Mouse (Mus musculus): ENCODE data around the gene Basp1.
A peak's percentile ranks its signal among the peaks of the same experiment; 100 is the strongest.
"Not testable (repeated sequence)": the region's sequence is repeated elsewhere in the genome, so short reads cannot be mapped to it uniquely, and the experiment has no call there.

Basp1 gene

DNA sequence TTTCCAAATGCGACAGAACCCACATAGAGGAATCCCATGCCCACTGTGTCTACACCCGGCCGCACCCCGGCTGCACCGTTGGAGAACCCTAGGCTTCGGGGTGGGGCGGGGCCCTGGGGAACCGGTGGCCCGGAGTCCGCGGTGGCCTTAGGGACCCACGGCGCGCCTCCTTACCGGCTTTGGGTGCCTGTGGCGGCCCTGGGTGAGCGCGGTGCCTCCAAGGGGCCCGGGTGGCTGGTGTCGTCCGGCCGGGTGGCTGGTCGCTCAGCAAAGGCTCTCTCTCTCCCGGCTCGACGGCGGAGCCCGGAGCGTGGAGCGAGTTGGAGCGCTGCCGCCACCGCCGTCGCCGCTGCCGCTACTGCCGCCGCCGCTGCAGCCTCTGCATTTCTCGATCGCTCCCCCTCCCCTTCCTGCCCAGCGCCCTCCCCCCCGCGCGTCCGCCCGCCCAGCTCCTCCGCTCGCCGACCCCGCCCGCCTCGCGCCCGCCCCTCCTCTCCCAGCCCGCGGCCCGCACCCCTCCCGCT is at the start of gene Basp1:
Basp1 (minus strand) TSS at position 387 of the 524 bp plus-strand sequence.
- peak; percentile 75 to 82 for DNase-seq

DNA sequence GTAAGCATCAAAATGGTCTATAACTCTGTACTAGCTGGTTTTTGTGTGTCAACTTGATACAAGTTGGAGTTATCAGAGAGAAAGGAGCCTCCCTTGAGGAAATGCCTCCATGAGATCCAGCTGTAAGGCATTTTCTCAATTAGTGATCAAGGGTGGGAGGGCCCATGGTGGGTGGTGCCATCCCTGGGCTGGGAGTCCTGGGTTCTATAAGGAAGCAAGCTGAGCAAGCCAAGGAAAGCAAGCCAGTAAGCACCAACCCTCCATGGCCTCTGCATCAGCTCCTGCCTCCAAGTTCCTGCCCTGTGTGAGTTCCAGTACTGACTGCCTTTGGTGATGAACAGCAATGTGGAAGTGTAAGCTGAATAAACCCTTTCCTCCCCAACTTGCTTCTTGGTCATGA is 49.5 kb upstream of the Basp1 start:
- not testable (repeated sequence) for DNase-seq

DNA sequence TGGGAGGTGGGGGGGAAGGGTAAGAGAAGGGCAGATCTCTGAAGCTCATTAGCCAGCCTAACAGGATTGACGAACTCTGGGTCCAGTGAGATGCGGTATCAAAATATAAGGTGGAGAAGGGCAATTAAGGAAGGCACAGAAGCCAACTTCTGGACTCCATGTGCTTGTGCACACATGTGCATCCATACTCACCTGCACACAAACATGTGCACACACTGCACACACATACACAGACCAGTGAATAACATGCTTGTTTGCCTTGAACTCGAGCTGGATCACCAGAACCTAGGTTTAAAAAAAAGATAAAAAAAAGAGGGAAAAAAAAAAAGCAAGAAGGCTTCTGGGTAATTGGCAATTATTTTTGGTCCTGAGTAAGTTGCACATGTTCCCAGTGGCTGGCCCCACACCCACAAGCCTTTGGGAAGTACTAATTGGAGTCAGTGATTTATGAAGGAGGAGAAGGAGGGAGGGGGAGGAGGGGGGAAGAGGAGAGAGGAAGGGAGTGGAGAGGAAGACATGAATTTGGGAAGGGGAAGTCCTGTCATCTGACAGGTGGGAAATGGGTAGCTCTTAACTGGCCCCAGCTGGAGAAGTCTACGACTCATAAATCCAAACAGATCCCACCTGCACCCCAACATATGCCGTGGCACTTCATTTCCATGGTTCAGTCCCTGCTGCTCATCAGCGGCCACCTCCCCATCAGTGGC is 48.6 kb upstream of the Basp1 start:
- DNase-seq = no peak

DNA sequence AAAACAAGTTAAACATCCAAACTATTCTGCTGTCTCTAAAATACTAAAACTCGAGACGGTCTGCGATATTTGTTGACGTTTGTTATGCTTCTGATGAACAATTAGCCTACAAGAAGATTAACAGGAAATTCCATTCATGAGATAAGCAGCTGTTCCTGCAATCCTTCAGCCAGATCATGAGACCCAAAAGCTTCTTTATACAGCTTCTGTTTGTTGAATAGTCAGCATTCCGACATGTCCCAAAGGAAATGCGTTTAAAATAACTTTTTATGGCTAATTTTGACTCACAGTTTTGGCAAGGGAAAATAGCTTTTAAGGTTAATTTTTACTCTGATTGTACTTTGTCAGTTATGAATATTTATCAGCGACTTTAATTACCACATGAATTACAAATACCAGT is 46.3 kb upstream of the Basp1 start:
- no peak for DNase-seq

DNA sequence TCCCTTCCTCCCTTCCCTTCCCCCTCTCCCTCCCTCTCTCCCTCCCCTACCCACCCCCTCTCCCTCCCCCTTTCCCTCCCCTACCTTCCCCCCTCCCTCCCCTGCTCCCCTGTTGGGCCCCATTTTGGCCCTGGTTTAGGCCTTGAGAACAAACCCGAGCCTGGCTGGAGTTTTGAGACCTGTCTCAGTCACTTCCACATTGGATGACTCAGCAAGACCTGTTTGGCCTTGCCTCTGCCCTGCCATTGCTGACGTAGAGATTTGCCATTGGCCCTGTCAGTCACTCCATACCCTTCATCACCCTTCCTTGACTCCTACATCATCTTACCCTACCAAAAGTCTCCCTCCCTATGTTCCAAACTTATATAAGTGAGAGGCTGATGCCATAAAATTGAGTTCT is 43.9 kb upstream of the Basp1 start:
- no peak for DNase-seq

DNA sequence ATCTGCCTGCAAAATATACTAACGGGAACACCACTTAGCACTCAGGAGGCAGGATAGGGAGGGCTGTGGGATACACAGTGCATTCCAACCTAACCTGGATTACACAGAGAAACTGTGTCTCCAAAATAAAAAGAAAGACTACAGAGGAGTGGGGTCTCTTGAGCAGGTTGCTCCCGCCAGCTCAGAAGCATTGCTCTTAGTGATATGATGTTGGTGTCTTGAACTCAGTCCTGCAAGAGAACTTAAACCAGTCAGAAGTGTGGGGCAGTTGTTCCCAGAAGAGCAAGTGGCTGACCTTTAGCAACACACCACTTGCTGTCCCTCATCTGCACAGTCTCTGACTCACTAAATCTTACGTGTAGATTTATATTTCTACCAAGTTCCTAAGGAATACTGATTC is 40.0 kb upstream of the Basp1 start:
- no peak for DNase-seq

DNA sequence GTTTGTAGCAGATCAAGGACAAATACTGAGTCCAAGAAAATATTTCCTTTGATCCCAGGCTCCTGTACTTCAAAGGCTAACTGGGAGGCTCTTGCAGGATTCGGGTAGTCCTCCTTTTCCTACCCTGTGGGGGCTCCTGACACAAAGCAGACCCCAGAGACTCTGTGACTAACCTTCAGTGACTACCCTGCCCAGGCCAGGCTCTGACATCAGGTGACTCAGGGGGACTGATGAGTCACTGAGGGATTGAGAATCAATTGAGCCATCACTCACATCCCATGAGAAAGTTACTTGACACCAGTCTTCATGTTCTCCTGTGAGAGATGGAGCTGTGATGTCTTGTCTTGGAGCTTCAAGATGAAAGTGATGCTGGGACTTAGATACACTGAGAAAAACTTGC is 35.8 kb upstream of the Basp1 start:
- DNase-seq = no peak

DNA sequence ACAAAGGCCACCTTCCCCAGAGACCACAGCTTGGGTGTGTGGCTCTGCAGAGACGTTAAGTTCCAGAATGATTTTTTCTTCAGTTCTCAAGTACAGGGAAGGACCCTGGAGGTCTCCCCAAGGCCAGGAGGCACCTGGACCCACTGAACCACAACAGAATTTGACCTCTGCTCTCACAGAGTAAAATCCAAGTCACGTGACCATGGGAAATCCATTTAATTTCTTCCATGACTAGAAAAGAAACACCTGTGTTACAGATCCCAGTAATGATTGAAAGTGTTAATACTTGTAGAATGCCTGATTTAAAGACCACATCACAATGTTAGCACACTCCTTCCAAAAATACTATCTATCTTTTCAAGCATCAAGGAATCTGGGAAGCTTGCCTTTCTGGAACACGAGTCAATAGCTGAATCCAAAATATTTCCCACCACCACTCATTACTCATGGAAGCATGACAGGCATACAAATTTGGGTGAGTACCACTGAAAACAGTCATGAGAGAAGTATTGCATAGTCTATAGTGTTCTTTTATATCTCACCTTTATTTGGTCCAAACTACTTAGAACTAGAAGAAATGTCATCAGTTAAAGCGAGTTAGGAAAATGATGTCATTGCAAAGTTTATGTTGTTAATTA is 35.3 kb upstream of the Basp1 start:
- no peak for DNase-seq

DNA sequence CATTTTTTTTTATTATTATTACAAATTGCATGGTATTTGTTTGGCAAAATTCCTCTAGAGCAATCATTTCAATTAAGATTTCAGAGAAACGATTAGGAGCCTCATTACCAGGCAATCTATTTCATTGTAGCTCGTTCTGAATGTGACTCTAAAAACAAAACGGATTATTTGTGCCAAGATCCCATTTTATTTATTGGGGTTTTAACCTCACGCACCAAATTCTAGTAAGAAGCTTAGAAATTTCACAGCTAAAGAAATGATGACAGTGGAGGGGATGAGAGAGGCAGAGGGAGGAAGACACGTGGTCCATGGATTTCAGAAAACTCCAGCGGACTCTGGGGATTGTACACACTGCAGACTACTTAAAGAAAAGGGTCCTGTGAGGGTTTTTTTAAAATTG is 33.6 kb upstream of the Basp1 start:
- DNase-seq = no peak

DNA sequence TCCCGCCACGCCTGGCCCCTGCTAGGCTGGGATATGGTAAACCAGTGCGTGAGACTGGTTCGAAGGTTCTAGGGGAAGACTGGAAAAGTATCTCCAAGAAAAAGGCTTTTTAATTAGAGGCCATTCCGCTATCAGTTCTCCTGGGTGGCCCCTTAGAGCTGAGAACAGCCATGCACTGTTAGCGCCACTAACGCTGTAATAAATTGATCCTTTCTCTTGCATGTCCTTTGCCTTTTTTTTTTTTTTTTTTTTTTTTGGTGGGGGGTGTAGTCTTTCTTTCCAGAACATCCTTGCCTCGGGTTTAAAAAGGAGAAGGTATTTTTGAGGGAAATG is 32.6 kb upstream of the Basp1 start:
- DNase-seq = no peak

DNA sequence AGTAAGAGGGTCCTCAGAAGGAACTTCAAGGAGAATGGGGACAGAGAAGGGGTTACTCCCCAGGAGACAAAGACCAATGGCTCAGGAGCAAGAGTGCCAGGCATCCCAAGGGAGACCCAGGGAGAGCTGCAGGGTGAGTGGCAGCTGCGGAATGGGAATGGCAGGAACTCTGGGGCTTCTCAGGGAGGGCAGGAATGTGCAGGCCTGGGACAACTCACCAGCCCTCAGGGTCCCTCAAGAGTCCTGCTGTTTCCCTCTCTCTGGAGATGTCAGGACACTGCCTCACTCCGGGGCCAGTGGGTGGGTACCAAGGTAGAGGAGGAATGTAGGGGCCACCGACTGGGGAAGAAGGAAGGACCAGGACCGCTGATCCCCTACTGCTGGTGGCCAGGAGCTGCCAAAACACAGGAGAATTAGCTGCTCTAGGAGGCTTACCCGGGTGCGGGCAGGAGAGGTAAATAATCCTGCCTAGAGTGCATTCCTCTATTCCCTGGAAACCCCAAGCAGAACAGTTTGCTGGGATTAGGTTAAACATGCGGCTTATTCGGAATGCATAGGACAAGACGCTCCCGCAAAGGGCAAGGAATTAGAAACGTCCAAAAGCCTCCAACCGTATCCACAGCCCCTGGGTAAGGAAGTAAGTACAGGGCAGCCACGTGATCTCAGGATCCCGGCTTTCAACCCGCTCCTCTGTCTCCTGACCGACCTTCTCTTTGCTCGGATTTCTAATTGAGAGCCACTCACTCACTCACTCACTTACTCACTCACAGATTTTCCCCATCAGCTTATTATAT is 32.0 kb upstream of the Basp1 start:
- DNase-seq = no peak

DNA sequence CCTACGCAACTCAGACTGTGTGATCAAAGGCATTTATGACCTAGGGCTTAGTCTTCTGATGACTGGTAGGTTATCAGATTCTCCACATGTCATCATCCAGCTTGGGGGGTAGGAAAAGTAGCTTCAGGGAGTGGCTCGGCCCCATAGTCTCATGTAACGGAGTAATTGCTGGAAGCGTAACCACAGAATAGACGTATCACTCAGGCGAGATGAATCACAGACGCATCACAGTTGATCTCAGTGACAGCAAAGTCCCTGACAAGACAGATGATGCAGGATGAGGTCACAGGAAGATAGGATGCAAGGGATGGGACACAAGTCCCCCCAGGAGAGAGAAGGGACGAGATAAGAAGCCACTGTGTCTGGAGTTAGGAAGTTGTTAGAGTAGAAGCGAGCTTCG is 30.6 kb upstream of the Basp1 start:
- DNase-seq = no peak

DNA sequence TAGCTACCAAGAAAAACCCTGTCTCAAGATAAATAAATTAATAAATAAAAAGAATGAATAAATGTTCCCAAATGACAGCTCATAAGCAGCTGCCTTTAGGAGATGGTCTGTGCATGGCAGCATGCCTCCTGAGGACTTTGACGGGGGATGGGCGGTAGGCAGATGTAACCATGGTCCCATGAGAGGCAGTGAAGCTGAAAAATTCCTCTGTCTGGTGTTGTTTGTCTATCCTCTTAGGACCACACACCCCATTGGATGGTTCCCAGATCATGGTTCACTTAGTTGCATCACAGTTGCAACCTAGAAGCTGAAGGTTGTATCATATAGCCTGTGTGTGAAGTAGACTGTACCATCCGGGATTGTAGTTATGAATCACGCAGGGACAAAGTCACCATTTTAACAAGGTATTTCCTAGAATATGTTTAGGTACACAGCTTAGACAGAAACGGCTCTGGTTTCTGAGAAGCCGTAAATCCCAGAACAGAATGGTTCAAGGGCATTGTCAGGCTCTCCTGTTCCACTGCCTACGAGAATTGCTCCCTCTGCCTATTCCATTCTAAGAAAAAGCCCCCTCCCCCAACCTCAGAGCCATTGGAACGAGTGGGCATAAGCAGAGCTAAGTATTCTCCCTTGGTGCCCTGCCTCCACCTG is 29.7 kb upstream of the Basp1 start:
- peak in 1 of 2 experiments; percentile 9 for DNase-seq

DNA sequence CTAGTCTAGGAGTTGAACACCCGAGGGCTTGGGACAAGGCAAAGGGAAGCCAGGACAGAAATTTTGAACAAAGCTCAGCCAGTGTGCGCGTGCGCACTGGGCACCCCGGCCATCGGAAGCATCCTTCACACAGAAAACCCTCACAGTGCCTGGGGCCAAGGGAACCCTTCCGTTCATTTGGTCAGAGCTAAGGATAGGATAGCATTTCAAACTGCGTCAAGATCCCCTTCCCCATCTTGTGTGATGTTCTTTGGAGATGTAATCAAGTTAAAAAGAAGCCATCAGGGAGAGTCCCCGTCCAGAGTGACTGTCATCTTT is 28.3 kb upstream of the Basp1 start:
- DNase-seq = no peak

DNA sequence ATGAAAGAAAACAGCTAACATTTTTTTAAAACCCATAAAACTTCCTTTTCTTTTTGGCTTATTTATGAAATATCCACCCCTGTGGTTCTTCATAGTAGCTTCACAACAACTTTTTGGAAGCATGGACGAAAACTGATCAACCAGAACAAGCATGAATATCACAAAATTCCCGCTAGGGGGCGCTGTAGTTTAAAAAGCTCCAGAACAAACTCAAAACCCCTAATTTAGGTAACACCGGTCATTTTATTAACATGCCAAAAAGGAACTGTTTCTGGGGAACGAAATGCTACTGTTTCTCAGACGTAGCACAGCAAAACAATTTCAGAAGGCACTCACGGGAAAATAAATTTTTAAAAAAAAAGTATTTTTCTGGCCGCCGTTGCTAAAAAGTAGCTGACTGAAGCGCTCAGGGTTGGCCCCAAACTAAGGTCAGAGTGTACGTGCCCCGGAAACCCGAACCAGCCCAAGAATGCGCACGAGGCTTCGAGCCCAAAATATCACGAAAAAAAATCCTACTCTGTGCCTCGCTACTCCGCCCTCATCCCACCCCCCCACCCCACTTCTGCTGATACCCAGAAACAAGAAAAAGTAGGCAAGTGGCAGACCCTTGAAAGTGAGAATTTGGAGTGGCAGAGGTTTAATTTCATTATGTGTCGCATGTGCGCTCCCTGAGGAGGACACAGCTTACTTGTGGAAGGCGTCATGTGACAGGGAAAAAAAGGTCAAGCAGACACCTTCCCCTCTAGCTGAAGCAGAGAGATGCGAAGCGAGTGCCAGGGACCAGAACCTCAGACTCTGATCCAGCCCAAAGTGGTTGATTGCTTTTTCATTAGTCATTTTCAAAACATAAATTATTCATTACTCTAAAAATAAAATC is 27.7 kb upstream of the Basp1 start:
- DNase-seq = peak; percentile 87 to 88

DNA sequence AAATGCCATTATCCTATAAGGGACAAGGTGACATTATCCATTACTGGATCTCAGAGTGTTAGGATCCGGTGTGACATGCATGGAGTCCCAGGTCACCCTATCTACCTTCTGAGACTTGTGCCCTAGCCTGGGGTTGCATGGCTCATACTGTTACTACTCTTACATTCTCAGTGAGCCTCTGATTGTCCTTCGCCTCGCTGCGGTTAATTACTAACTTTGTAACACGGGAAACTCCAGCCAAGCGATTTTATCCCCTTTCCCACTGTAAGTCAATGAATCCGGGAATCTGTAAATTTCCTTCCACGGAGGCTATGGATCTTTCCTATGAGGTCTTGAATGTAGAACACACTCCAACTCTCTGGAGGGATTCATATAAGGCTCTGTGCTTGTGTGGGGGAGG is 26.8 kb upstream of the Basp1 start:
- no peak for DNase-seq

DNA sequence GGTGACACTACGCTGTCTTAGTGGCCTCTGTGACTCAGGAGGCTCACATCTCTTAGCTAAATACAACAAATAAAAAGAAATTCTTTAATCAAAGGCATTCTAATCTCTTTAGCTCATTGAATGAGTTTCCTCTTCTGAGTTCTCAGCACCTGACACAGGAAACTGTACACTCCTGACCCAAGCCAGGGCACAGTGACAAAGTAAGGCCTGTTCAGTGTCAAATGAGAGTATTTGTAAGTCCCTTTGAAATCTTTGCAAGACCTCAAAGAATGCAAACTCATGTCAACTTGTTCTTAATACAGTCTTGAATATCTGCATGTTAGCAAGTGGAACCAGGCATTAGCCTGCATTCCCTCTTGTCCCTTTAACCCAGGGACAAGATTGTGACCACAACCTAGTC is 18.8 kb upstream of the Basp1 start:
- no peak for DNase-seq

DNA sequence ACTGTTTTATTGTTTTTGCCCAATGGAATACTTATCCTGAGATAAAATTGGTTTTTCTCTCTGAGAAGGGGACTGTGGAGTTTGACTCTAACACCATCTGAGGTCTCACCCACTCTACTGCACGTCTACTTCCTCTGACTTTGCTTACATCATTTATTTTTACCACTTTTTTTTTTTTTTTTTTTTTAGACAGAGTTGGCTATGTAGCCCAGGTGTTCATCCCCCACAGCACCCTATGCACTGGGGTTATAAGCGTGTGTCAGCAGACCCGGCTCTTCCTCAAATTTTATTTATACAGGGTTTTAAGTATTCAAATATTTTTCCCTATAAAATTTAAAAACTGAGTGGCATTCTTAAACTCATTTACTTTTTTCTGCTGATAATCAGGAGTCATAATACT is 16.6 kb upstream of the Basp1 start:
- no peak for DNase-seq

DNA sequence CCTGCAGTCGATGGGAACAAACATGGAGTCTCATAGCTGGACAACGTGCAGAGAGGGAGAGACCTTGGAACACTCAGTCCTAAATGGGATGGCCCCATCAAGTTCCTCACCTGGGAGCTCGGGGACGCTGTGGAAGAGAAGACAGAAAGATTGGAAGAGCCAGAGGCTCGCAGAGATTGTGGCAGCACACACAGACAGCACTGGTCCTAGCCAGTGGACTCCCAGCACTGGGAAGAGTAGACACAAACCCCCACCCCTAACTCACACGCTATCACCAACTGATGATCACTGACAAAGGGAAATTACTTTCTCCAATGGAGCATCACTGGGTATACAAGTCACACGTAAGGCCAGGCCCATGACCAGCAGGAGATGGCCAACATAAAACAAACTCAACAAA is 15.4 kb upstream of the Basp1 start:
- no peak for DNase-seq

DNA sequence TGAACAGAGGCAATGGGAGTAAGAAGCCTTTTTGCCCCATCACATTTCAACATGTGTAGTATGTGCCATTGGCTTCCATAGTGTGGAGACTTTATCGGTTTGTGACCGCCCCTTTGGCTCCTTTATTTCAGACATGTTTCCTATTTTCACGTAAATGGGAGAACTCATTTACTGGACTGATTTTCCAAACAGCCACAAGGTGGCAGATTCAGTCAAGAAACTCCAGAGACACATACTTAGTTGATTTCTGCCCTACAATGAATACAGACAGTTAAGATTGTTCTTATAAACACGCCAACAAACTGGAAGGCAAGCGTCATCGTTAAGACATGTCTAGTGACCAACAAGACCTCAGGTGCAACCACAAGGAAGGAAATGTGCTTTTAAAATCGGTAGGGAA is 15.0 kb upstream of the Basp1 start:
- peak; percentile 61 to 67 for DNase-seq

DNA sequence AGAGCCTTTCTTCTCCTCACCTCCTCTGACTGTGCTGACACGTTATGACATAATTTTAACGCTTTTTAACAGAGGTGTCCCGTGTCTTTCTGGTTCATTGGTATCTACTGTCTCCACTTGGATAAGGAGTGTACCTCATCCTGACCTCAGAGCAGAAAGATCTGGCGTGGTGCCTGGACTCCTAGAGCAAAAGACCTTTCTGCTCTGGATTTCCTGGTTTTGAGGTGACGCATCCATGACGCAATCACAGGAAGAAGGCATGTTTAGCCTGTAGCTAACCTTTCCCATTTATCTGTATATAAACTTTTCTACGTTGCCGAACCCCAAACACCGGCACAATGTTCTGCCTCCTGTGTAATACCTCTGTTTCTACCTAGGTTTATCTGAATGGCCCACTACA is 6.7 kb upstream of the Basp1 start:
- no peak for DNase-seq

DNA sequence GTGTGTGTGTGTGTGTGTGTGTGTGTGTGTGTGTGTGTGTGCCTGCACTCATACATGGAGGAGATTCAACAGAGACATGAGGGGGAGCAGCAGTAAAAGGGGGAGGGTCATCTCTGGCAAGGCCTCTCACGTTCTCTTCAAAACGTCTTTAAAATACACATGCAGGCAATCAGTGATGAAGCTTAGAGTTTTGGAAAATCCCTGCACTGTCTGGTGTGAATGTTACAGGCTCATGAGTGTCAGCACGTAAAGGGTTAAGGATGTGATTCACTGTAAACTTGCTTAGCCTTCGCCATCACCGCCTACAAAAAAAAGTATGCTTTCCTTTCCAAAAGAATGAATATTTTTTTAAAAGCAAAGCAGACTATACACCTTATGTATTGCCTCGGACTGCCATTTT is 2.8 kb upstream of the Basp1 start:
- no peak for DNase-seq

DNA sequence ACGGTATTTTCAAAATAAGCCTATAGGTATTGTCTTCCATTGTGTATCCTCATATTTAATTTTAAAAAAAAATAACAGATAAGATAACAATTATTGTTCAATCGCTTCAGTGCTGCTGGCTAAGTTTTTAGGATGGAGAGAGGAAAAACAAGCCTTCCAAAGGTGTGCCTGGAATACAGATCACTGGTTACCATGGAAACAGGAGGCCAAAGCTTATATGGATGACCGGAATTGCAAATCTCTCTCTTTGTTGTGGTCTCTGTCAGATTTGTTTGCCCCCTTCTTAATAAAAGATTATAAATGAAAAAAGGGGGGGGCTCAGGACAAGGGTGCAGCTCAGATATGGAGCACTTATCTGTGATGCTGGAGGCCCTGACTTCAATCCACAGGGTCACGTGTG is 2.4 kb upstream of the Basp1 start:
- DNase-seq = peak in 1 of 2 experiments; percentile 24

Data from cerebellum, postnatal 14 days (tissue).